Mouse (Mus musculus) retina, adult 2 months (tissue): ENCODE measurements around the gene Olfr608.
"Not testable (repeated sequence)": the region's sequence is repeated elsewhere in the genome, so short reads cannot be mapped to it uniquely, and the experiment has no call there.

Experiments used
- DNase-seq: peaks from one replicate; pipeline ENCODE4 v3.0.0-alpha.2; 2012; ENCODE audit warnings: low read depth, low spot score

Olfr608 gene

GRCm38 (mm10) chr7:103469577-103469976, at the start of gene Olfr608:
Olfr608 (plus strand) TSS chr7:103469877.
- DNase-seq: no peak

GRCm38 (mm10) chr7:103445339-103445738, 24.3 kb upstream of the Olfr608 start, which contains the start of gene Olfr605:
Olfr605 (minus strand) TSS chr7:103445439.
- DNase-seq: no peak

GRCm38 (mm10) chr7:103448746-103449145, 20.9 kb upstream of the Olfr608 start, which contains the start of gene Olfr606:
Olfr606 (plus strand) TSS chr7:103449046.
- no peak for DNase-seq

- DNase-seq: no peak
Measured at GRCm38 (mm10) chr7:103460590-103460989, 9.1 kb upstream of the Olfr608 start.

GRCm38 (mm10) chr7:103477106-103477505, 7.4 kb downstream of the Olfr608 start:
- not testable (repeated sequence) for DNase-seq

GRCm38 (mm10) chr7:103497962-103498361, 28.3 kb downstream of the Olfr608 start, which contains the start of gene Olfr609:
Olfr609 (minus strand) TSS chr7:103498062.
- DNase-seq: no peak

- no peak for DNase-seq
Measured at GRCm38 (mm10) chr7:103512022-103512421, 42.3 kb downstream of the Olfr608 start, which contains the start of gene Olfr610. Olfr610 (minus strand) TSS chr7:103512122.

- DNase-seq: not testable (repeated sequence)
Measured at GRCm38 (mm10) chr7:103520746-103521145, 51.1 kb downstream of the Olfr608 start, which contains the start of gene Olfr611. Olfr611 (minus strand) TSS chr7:103520846.
